Mouse (Mus musculus) spleen, postnatal 36 days (tissue): ENCODE measurements at regions not wholly inside any gene's neighbourhood (a gene's known extent, or its start where the extent isn't known, plus 50 kb on each side); places are given as distances from the start of the nearest gene placed in this dataset.
A peak's percentile ranks its signal among the peaks of the same experiment; 100 is the strongest.

Experiments used
- DNase-seq, 2 experiments: peaks; one replicate each; pipeline ENCODE4 v3.0.0; 2022; ENCODE audit warnings: low spot score in 2 of 2, mixed read lengths in 1 of 2

DNA sequence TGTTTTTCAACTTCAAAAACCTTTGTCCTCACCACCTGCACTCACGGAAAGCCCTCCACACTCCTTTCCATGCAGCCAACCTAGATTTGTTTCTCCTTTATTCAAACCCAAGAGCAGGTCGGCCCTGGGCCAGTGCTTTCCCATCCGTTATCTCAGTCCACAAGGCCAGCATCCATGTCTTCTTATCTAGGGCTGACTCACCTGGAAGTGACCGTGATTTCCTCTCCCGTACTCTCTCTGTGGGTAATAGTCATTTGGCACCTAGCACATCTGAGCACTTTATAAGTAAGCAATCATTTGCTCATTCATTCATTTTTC, 106.2 kb downstream of the Rassf10 start:
- no peak for DNase-seq

DNA sequence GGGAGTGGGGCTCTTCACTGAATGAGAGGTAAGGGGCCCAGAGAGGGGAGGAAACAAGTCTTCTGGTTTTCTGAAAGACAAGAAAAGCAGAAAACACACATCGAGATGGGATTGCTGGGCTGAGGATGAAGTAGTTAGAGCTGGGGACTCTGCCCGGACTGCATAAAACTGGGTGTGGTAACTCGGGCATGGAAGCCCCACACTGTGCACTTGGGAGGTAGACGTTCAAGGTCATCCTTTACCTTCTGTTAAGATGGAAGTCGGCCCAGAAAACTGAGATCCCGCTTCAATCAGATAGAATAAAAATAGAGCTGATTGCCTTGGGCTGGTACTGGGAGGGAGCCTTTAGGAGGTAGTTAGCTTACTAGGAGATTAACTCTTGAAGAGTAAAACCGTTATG, 107.2 kb downstream of the Rassf10 start:
- DNase-seq = no peak

DNA sequence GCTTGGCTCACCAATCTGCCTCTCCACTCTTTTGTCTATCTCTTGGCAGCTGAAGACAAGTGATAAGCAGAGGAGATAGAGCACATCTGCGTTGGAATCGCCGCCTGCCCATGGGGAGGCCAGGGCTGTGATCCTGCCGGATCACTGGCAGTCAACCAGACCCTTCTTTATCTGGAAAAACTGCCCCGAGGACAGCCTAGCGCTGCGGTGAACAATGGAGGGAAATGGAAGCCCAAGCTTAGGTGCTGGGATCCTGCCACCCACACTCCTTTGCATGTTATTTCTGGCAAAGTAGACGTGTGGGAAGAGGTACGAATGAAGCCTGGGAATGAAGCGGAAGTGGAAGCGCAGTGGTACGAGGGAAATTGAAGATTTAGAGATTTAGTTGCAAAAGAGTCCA, 112.8 kb downstream of the Rassf10 start:
- DNase-seq = no peak

DNA sequence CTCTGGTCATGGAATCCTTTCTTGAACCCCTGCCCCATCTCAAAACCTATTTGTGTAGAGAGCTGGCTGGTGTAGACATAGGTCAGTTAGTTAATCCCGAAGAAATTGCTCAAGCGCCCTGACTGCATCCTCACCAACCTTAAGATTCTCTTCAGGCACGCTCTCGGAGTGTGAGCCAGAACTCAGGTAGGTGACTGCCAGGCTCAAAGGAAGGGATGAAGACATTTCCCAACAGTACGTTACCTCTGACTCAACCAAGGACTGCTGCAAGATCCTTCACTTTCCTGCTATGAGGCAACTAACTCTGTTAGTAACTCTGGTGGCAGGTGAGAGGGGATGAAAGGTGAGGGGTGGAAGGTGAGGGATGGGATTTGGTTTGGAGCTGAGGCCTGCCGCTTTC, 114.5 kb downstream of the Rassf10 start:
- no peak for DNase-seq

DNA sequence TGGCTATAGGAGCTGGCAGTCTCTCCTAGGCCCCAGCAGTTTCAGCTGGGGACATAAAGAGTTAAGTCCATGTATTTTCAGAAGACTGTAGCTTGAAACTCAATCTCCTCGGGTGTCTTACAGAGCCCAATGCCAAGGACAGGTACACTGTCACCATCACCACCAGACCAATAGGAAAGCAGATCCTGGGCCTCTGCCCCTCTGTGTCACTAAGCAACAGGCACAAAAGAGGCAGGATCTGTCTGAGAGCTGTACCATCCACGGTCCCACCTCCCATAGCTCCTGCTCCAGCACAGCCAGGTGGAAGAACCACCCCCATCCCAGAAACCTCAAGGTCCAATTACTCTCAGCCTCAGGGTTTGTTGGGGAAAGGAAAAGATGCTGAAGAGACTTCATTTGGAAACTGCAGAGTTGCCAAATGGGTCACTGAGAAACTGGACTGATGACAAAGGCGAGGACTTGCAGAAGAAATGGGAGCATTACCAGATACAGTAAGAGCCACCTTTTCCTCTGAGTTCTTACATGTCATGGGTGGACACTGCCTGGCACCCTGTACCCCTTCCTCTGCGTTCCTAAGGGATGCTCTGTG, 115.7 kb downstream of the Rassf10 start:
- no peak for DNase-seq

DNA sequence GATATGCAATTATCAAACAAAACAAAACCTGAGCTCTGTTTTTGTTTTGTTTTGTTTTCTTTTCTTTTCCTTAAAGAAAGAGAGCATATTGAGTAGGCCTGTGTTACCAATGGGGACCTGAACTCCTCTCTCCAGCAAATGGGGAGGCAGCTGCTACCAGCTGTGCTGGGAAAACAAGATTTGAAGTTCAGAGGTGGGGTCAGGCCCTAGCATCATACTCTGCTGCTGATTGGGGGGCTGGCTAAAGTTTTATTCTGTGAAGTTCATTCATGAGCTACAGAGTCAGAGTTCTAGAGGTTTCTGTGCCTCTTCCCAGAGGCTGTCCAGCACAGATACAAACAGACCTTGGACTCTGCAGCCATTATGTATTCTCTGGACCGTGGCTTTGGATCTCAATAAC, 117.7 kb downstream of the Rassf10 start:
- DNase-seq = no peak

DNA sequence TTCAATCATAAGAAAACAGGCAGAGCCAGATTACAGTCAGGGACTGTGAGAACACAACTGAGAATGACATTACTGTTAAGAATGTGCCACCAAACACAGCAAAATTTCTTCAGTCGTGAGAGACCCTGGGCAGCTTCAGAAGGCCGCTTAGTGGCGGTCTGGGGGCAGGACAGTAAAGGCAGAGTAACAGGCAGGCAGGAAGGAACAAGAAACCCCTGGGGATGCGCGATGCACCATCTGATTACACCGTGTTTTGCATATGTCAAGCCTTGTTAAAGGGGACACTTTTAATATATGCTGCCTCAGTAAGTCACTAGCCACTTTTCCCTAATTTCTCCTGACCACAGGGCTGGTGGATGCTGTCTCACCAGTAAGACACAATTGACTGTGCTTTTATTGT, 120.0 kb downstream of the Rassf10 start:
- peak; percentile 30 to 31 for DNase-seq

DNA sequence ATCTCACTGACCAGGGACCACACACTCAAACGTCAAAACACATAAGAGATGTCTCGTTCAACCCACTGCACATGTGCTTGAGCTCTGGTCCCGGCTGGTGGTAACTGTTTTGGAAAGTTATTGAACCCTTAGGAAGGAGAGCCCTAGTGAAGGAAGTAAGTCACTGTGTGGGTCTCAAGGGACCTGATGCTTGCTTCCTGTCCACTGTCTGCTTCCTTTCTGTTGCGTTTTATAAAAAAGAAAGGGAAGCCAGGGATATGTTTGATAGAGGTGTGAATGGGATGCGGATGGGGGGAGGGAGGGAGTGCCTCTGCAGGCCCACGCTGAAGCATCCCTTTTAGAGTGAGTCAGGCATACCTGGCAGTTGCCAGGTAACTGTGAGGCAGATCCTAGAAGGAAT, 121.6 kb downstream of the Rassf10 start:
- no peak for DNase-seq

DNA sequence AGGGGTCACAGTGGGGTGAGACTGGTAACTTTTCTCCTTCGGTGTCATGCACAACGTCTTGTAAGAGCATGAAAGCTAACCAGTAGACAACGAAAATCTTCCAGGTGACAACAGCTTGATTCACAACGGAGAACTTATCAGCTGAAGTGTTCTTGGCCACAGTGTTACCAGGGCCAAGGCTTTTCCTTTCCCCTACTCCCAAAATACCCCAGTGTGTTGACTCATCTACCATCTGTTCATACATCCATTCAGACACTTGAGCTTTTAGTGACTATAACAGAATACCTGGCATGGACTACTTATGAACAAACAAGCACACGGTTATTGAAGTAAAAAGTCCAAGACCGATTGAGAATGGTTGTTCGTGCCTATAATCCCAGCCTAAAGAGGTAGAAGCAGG, 122.5 kb downstream of the Rassf10 start:
- no peak for DNase-seq

DNA sequence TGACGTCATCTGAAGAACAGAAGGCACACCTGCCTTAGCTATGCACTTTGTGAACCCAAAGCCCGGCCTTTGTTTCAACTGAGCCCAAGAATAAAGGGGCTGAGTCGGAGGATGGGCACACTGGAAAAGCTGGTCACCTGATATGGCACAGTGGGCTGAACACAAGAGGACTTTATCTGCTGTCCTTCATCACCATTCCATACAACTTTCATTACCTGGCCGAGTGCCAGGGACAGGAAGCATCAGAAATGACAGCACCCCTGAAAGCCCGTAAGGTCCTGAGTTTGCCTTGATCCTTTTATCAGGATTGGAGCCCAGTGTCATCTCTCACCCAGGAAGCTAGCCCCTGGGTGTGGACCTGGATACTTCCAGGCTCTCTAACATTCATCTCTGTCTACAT, 126.1 kb upstream of the Arntl start:
- DNase-seq = no peak

DNA sequence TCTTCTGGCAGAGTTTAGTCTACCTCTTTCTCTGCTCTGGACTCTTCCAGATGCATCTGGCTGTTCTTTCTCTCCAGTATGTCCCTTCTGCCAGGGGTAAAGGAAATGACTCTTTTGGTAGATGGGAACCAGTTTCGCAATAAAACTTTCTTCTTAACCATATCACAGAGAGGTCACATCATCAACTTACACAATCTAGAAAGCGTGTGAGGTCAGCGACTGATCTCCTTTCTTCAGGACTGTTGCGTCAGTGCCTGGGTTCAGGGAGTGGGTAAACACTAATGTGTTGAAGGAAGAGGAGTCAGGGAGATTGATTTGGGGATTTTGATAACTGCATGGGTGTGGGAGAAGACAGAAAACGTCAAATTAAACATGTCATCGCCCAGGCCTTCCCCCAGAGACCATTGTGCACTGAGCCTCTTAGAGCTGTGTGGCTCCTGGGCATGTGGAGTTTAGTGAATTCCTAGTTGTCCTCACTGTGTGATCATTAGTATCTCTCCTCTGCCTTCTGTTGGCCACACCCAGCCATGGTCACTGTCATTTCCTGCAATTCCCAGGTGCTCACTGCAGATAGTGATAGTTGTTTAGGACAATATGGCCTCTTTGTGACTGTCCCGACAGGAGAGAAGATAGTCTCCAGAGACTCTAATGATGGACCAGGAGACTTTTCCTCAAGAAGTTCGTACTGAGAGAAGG, 122.2 kb upstream of the Arntl start:
- DNase-seq = no peak

DNA sequence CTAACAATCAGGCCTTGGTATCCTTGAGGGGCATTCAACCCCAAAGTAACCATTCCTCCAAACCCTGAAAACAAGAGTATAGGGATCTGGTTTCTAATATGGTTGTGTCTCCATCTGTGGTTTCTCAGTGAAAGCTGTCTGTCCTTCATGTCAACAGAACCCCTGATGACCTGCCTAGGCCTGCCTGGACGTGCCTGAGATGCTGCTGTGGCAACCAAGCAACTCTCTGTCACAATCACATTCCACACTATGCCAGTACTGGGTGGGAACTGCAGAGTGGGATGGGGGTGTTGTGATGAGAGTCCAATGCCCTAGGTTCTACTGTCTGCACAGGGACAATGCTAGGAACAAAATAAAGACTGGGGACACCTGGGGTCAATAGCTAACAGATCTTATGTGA, 121.1 kb upstream of the Arntl start:
- DNase-seq = no peak

DNA sequence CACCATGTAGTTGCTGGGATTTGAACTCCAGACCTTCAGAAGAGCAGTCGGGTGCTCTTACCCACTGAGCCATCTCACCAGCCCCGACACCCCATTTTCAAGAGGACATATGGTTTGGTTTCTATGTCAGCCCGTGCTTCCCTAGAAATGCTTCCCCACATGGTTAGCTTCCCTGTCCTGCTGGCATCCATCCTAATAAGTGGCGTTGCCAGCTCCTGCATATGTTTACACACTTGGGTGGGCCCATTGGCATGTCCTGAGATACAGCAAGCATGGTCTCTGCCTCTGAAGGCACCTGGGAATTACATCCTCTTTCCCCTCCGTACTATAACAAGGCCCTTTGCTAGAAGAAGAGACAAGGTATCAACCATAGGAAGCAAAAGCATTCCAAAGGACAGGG, 119.6 kb upstream of the Arntl start:
- no peak for DNase-seq

DNA sequence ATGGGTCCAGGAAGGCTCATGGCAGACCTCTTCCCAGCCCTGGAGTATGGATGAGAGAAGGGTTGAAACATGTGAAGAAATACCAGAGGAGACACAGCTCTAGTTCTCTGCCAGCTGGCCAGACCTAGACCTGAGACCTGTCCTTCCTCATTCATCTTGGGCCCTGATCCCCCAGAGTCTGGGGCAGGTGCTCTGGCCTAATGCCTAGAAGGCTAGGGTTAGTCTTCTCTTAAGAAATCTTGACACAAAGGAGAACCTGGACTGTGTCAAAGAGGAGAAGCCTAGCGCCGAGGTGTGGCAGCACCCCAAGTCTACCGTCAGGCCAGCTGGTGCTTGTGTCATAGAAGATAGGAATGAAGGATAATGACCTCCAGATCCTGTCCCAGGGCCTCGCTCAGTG, 118.2 kb upstream of the Arntl start:
- DNase-seq = no peak

DNA sequence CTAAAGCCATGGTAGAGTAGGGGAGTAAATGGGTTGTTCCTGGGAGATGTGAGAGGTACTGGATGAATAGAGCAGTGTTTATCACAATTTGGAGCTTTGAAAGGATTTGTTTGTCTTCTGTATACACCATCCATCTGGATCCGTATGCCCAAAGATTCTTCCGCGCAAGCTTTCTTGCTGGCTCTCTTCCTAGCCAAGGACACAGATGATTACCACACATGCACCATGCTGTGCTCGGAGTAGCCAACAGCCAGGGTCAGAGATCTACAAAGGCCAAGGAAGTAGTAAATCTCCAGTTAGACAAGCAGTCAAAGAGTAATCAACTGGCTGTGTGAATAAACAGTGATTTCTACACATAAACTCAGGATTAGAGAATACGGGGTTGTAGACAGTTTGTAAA, 113.3 kb upstream of the Arntl start:
- no peak for DNase-seq

DNA sequence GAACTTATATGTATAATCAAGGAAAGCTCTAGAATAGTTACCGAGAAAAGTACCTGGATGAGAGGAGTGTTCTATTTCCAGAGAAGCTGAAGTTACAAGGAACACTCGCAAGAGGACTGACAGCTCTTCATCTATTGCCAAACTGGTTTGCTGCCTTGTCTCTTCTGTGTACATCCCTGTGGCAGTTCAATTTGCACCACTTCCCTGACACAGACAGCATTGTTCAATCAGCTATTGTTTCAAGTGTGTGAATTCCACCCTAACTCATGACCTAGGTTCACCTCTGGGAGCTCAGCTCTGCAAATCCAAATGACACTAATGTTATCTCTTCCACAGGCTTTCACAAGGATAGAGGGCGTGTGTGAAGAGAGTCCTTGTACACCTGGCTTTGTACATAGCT, 112.2 kb upstream of the Arntl start:
- DNase-seq = no peak

DNA sequence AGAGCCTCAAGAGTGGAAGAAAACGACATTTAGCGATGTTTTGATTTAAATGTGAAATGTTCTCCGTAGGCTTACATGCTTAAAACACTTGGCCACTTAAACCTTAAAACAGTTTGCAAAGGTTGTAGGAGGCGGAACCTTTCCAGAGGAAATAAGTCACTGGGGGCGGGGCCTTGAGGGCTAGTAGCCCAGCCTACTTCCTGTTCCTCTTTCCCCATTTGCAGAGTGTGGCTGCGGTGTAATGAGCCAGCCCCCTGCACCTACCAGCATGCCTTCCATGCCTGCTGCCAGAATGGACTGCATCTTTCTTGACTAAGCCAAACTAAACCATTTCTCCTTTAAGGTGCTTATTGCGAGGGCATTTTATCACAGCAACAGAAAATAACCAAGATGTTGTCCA, 103.0 kb upstream of the Arntl start:
- no peak for DNase-seq

DNA sequence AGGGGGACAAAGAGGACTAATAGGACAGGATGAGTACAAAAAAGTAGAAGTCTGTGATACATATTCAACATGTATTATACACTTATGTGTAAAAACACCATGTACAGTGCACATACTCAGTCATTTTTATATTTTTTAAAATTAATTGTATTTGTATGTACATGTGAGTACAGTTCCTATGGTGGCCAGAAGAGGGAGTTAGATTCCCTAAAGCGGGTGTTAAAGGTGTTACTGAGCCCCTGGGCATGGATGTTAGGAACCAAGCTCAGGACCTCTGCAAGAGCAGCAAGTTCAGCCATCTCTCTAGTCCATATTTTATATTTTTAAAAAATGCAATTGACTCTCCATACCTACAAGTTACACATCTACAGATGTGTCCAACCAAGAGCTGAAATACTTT, 101.9 kb upstream of the Arntl start:
- DNase-seq = no peak

DNA sequence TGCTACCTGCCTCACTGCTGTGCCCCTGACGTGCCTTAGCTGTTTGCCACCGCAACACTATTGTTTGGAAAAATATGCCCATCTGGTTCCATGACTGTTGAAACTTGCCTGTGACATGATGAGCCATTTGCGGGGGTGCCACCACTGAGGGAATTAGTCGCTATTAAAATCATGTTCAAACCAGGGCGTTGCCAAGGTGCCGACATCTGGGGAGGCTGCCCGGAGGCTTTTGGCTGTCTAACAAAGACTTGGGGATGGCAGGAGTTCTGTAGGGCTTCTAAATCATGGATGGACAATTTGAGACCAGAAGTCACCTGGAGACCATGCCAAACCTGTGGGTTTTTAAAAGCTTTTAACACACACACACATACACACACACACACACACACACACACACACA, 100.5 kb upstream of the Arntl start:
- no peak for DNase-seq

DNA sequence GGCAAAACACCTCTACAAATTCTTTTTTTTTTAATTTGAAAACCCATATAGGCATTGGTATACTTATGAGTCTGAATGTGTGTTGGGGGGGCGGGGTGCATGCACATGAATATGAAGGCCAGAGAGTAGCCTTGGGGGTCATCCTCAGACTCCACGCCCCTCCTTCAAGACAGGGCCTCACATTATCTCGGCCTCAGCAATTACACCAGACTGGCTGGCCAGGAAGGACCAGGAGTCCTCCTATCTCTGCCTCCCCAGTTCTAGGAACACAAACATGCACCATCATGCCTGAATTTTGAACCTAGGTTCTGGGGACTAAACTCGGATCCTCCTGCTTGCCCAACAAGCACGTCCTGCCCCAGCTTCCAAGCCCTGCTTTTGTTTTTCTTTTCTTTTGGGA, 99.3 kb upstream of the Arntl start:
- DNase-seq = no peak

DNA sequence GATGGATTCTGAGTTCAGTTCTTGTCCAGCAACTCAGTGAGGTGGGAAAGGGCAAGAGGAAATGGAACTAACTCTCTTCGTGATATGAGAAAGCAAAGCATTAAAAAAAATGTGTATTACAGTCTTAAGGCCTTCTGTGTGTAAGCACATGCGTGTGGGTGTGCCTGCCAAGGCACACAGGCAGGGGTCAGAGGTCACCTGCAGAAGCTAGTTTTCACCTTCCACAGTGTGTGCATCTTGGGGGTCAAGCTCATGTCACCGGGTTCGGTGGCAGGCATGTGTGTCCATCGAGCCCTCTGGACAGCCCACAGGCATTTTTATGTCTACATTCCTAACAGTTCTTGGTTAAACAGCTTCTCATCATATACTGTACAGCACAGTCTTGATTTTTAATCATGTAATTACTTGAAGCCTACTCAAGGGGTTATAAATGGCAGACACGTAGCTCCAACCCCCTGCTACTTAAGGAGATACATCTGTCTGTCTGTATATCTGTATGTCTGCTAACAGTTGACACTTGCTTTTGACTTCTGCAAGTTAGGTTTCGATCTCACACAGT, 98.7 kb upstream of the Arntl start:
- DNase-seq = no peak

DNA sequence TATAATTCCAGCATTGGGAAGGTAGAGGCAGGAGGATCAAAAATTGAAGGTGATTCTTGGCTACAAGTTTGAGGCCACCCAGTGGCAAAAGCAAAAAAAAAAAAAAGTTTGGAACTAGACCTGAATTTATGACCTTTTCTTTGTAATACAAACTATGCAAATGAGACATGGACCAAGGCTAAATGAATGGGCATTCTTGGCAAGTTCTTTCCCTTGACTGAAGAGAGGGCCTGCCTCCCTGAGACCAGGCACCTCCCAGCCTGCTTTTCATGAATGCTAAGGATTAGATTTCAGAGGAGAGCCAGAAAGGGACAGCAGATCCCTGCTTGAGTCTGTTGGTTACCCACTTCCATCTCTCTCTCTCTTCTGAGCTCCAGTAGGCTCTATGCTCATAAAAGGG, 97.8 kb upstream of the Arntl start:
- DNase-seq = no peak

DNA sequence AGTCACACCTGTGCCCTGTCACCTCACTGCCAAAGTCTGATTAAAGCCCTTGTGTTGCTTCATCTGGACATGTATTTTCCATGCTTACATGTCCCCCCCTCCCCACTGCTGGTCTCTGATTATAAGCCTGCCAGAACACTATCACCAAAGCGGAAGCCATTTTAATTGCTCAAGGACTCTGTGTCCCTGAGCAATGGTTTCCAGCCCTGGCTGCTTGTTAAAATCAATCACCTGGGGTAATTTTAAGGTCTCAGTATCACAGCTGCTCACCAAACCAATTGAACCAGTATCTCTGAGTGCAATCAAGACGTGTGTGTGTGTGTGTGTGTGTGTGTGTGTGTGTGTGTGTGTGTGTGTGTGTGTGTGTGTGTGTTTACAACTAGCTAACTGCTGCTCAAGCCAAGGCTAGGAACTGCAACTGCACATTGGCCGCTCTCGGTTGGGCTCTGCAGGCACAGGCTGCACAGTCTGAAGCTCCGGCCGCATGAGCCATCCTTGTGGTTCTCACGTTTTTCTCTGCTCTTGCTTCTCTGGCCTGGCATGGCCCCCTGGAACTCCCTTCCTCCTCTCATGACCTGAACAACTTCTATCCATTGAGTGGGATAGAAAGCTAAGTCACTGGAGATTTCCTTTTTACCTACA, 96.3 kb upstream of the Arntl start:
- no peak for DNase-seq
